Mouse (Mus musculus) cerebellum, adult 2 months (tissue): ENCODE data around the gene Gm11549. TPM values are rescaled to one million over a fixed set of nuclear protein-coding genes. Genes with fewer than 3 reads are reported as not detected.

Experiments
- DNase-seq, 2 experiments: peaks; one replicate each; pipeline ENCODE4 v3.0.0; 2021
- H3K27ac ChIP-seq: fragments of 200-500 bp; 2 replicates; pipeline ENCODE4 v1.5.1; 2012; ENCODE audit warnings: low read length, control low read depth, inconsistent platforms; ENCODE audit not compliant: insufficient read depth
- H3K27me3 ChIP-seq: fragments of 200-500 bp; 2 replicates; pipeline ENCODE4 v1.6.1; 2012; ENCODE audit warnings: inconsistent platforms, mild to moderate bottlenecking, low read length, moderate library complexity; ENCODE audit not compliant: control insufficient read depth, insufficient read depth
- H3K4me1 ChIP-seq: fragments of 200-500 bp; 2 replicates; pipeline ENCODE4 v1.6.1; 2011; ENCODE audit warnings: low read length; ENCODE audit not compliant: control insufficient read depth, insufficient read depth
- H3K4me3 ChIP-seq: fragments of 200-500 bp; replicated peaks from 2 replicates; pipeline ENCODE3; 2011; ENCODE audit warnings: mild to moderate bottlenecking, low read depth, low read length, control low read depth; ENCODE audit not compliant: insufficient read depth
- CTCF ChIP-seq: fragments of 200-500 bp; IDR thresholded peaks from 2 replicates; pipeline ENCODE4 v1.5.1; 2011; ENCODE audit warnings: low read depth, mild to moderate bottlenecking, control low read depth, low read length, moderate library complexity, borderline replicate concordance; ENCODE audit not compliant: insufficient read depth
- POLR2A ChIP-seq: fragments of 200-500 bp; IDR thresholded peaks from 2 replicates; pipeline ENCODE4 v1.6.1; 2011; ENCODE audit warnings: low read length, control low read depth, borderline replicate concordance; ENCODE audit not compliant: insufficient read depth
- WGBS: fragments of 180-500 bp; shearing (Covaris S2); methylation state at CpG from one replicate; pipeline ENCODE4 v1.1.7; 2018; 5-methylcytosine and 5-hydroxymethylcytosine counted together
- polyA plus RNA-seq: library from polyadenylated mRNA; depleted of rRNA; stranded (reverse); fragments of >200 nt; gene quantifications from 2 replicates; pipeline ENCODE4 v1.2.3, GENCODE M21; 2012

Gm11549 gene
- polyA plus RNA-seq, 1 experiment: 0.10 TPM

GRCm38 (mm10) chr3:36531979-36532542 lies 10.4 kb upstream of the Gm11549 start:
- H3K4me3 ChIP-seq: no peak overlapping the region
- no peak for DNase-seq
- H3K27me3 ChIP-seq: no peaks in the 10 kb centered on the region
- TF ChIP-seq CTCF: no peak
- TF ChIP-seq POLR2A: no peak
- H3K27ac ChIP-seq: no peak overlapping the region
- H3K4me1 ChIP-seq: no peaks in the 10 kb centered on the region
- 28% methylated on average over 18 of the region's 18 CpGs for WGBS

- Histone ChIP-seq H3K4me1 (no peaks in the 10 kb centered on the region), H3K4me3 (no peak overlapping the region), H3K27me3 (no peaks in the 10 kb centered on the region), H3K27ac (no peak overlapping the region)
- DNase-seq: no peak
- TF ChIP-seq POLR2A (no peak), CTCF (no peak)
- WGBS: 28% methylated on average over 2 of the region's 2 CpGs
These were observed 9.6 kb upstream of the Gm11549 start for GRCm38 (mm10) chr3:36531242-36531641.

GRCm38 (mm10) chr3:36530781-36531180 lies 9.2 kb upstream of the Gm11549 start:
- no peak for DNase-seq
- no peak overlapping the region for H3K4me3 ChIP-seq
- no peak overlapping the region for H3K27ac ChIP-seq
- no peaks in the 10 kb centered on the region for H3K4me1 ChIP-seq
- no peaks in the 10 kb centered on the region for H3K27me3 ChIP-seq
- 80% methylated on average over 5 of the region's 5 CpGs for WGBS
- TF ChIP-seq CTCF (no peak), POLR2A (no peak)

- TF ChIP-seq POLR2A: no peak
- no peak for TF ChIP-seq CTCF
These were observed 8.7 kb upstream of the Gm11549 start for GRCm38 (mm10) chr3:36530345-36530744.

GRCm38 (mm10) chr3:36524466-36524865 lies 2.9 kb upstream of the Gm11549 start:
- Histone ChIP-seq H3K27me3 (no peaks in the 10 kb centered on the region; the same call in 1 of the 2 replicates), H3K27ac (no peak overlapping the region), H3K4me3 (no peak overlapping the region), H3K4me1 (no peaks in the 10 kb centered on the region)
- TF ChIP-seq POLR2A (no peak), CTCF (no peak)
- DNase-seq: no peak
- WGBS: 69% methylated on average over 3 of the region's 3 CpGs

More at GRCm38 (mm10) chr3:36530345-36530744, 8.7 kb upstream of the Gm11549 start:
- H3K4me1 ChIP-seq: no peaks in the 10 kb centered on the region
- WGBS: 47% methylated on average over 6 of the region's 6 CpGs
- no peak for DNase-seq
- H3K27me3 ChIP-seq: no peaks in the 10 kb centered on the region
- H3K27ac ChIP-seq: no peak overlapping the region
- H3K4me3 ChIP-seq: no peak overlapping the region

- TF ChIP-seq POLR2A (no peak), CTCF (no peak)
- Histone ChIP-seq H3K4me3 (no peak overlapping the region), H3K27me3 (no peaks in the 10 kb centered on the region; the same call in 1 of the 2 replicates), H3K4me1 (no peaks in the 10 kb centered on the region), H3K27ac (no peak overlapping the region)
- WGBS: 21% methylated on average over 4 of the region's 4 CpGs
- DNase-seq: no peak
These were observed 524 bp upstream of the Gm11549 start for GRCm38 (mm10) chr3:36522137-36522536.

- DNase-seq: no peak
- Histone ChIP-seq H3K27ac (no peak overlapping the region), H3K4me1 (no peaks in the 10 kb centered on the region), H3K27me3 (no peaks in the 10 kb centered on the region), H3K4me3 (no peak overlapping the region)
- 89% methylated on average over 9 of the region's 9 CpGs for WGBS
- TF ChIP-seq CTCF (no peak), POLR2A (no peak)
These were observed 5.4 kb downstream of the Gm11549 start for GRCm38 (mm10) chr3:36516196-36516595.

GRCm38 (mm10) chr3:36511491-36511890 lies 10.1 kb downstream of the Gm11549 start:
- no peak overlapping the region for H3K27ac ChIP-seq

More at GRCm38 (mm10) chr3:36511491-36511890, 10.1 kb downstream of the Gm11549 start:
- H3K4me1 ChIP-seq: no peaks in the 10 kb centered on the region
- no peak overlapping the region for H3K4me3 ChIP-seq
- no peak for TF ChIP-seq CTCF
- no peak for TF ChIP-seq POLR2A
- whole genome bisulfite sequencing: 89% methylated on average over 6 of the region's 6 CpGs
- H3K27me3 ChIP-seq: no peaks in the 10 kb centered on the region
- no peak for DNase-seq
